Mouse (Mus musculus) ES-Bruce4 (cell line): ENCODE measurements around the gene Myo6. TPM values are rescaled to one million over a fixed set of nuclear protein-coding genes. Genes with fewer than 3 reads are reported as not detected.

Experiments used
- H3K27ac ChIP-seq: 2 replicates; pipeline ENCODE4 v1.5.1; 2012; ENCODE audit warnings: low read length, inconsistent platforms; ENCODE audit not compliant: insufficient read depth
- H3K27me3 ChIP-seq: 2 replicates; pipeline ENCODE4 v1.6.1; 2012; ENCODE audit warnings: mild to moderate bottlenecking, low read length, inconsistent platforms; ENCODE audit not compliant: control insufficient read depth, poor library complexity, insufficient read depth, severe bottlenecking
- H3K36me3 ChIP-seq: 2 replicates; pipeline ENCODE4 v1.6.1; 2012; ENCODE audit warnings: inconsistent platforms, mild to moderate bottlenecking, low read length, moderate library complexity; ENCODE audit not compliant: control insufficient read depth, poor library complexity, insufficient read depth, severe bottlenecking
- H3K4me1 ChIP-seq: one replicate; pipeline ENCODE4 v1.8.1; 2011; ENCODE audit warnings: low read length; ENCODE audit not compliant: control insufficient read depth, insufficient read depth
- H3K4me3 ChIP-seq: 2 replicates; pipeline ENCODE4 v1.5.1; 2011; ENCODE audit warnings: low read depth, mild to moderate bottlenecking, low read length
- H3K9ac ChIP-seq: 2 replicates; pipeline ENCODE4 v1.6.1; 2012; ENCODE audit warnings: low read depth, mild to moderate bottlenecking, inconsistent platforms; ENCODE audit not compliant: poor library complexity, severe bottlenecking
- H3K9me3 ChIP-seq: replicated peaks from 2 replicates; pipeline ENCODE4 v1.6.1; 2012; ENCODE audit warnings: mild to moderate bottlenecking, low read length, inconsistent platforms; ENCODE audit not compliant: control insufficient read depth, poor library complexity, insufficient read depth, severe bottlenecking
- CTCF ChIP-seq: IDR thresholded peaks from one replicate; pipeline ENCODE4 v1.8.1; 2011; ENCODE audit warnings: low read depth, low read length
- EP300 ChIP-seq: IDR thresholded peaks from 2 replicates; pipeline ENCODE4 v1.6.1; 2011; ENCODE audit warnings: low read depth, low read length; ENCODE audit not compliant: insufficient read depth
- POLR2A ChIP-seq: IDR thresholded peaks from one replicate; pipeline ENCODE4 v1.8.1; 2011; ENCODE audit warnings: low read length; ENCODE audit not compliant: insufficient read depth
- polyA plus RNA-seq: library from polyadenylated mRNA; stranded (reverse); fragments of >200 nt; gene quantifications from 2 replicates; pipeline ENCODE4 v1.2.4, GENCODE M21; 2011; ENCODE audit warnings: low read depth; ENCODE audit not compliant: missing spikeins, insufficient read depth, insufficient read length

Gene Myo6
- polyA plus RNA-seq, 1 experiment, result 20.0 TPM

GRCm38 (mm10) chr9:80284539-80285174, 119.8 kb downstream of the Myo6 start:
- H3K36me3 ChIP-seq, result no peaks in the 10 kb centered on the region
- TF ChIP-seq EP300, result no peak
- TF ChIP-seq POLR2A, result no peak
- TF ChIP-seq CTCF, result no peak
- no peaks in the 10 kb centered on the region for H3K9me3 ChIP-seq
- no peak overlapping the region for H3K9ac ChIP-seq
- H3K27ac ChIP-seq, result no peak overlapping the region
- H3K4me3 ChIP-seq, result no peak overlapping the region
- H3K4me1 ChIP-seq, result no peaks in the 10 kb centered on the region
- no peaks in the 10 kb centered on the region for H3K27me3 ChIP-seq

- no peak for TF ChIP-seq CTCF
- no peak for TF ChIP-seq EP300
- no peak for TF ChIP-seq POLR2A
- no peaks in the 10 kb centered on the region for H3K9me3 ChIP-seq
- no peak overlapping the region for H3K27ac ChIP-seq
- H3K27me3 ChIP-seq, result no peaks in the 10 kb centered on the region
- no peaks in the 10 kb centered on the region for H3K4me1 ChIP-seq
- H3K4me3 ChIP-seq, result no peak overlapping the region
- no peaks in the 10 kb centered on the region for H3K36me3 ChIP-seq
- no peak overlapping the region for H3K9ac ChIP-seq
Observed at GRCm38 (mm10) chr9:80286845-80287244, 122.0 kb downstream of the Myo6 start.

- Histone ChIP-seq H3K4me1 (no peaks in the 10 kb centered on the region), H3K9me3 (no peaks in the 10 kb centered on the region), H3K4me3 (no peak overlapping the region), H3K27me3 (no peaks in the 10 kb centered on the region), H3K27ac (no peak overlapping the region), H3K36me3 (no peaks in the 10 kb centered on the region), H3K9ac (no peak overlapping the region)
- no peak for TF ChIP-seq CTCF
- TF ChIP-seq POLR2A, result no peak
- no peak for TF ChIP-seq EP300
Observed at GRCm38 (mm10) chr9:80293056-80293584, 128.3 kb downstream of the Myo6 start.

- TF ChIP-seq EP300, result no peak
- TF ChIP-seq CTCF, result no peak
- no peak for TF ChIP-seq POLR2A
- no peaks in the 10 kb centered on the region for H3K9me3 ChIP-seq
- H3K36me3 ChIP-seq, result no peaks in the 10 kb centered on the region
- H3K27me3 ChIP-seq, result no peaks in the 10 kb centered on the region
- H3K9ac ChIP-seq, result no peak overlapping the region
- no peak overlapping the region for H3K27ac ChIP-seq
- no peak overlapping the region for H3K4me3 ChIP-seq
- no peaks in the 10 kb centered on the region for H3K4me1 ChIP-seq
Observed at GRCm38 (mm10) chr9:80296086-80296485, 131.3 kb downstream of the Myo6 start.

GRCm38 (mm10) chr9:80299031-80299430, 134.2 kb downstream of the Myo6 start:
- Histone ChIP-seq H3K4me1 (no peaks in the 10 kb centered on the region), H3K27ac (no peak overlapping the region), H3K36me3 (no peaks in the 10 kb centered on the region), H3K27me3 (no peaks in the 10 kb centered on the region), H3K9me3 (no peaks in the 10 kb centered on the region), H3K9ac (no peak overlapping the region), H3K4me3 (no peak overlapping the region)
- TF ChIP-seq EP300 (no peak), POLR2A (no peak), CTCF (no peak)

DNA sequence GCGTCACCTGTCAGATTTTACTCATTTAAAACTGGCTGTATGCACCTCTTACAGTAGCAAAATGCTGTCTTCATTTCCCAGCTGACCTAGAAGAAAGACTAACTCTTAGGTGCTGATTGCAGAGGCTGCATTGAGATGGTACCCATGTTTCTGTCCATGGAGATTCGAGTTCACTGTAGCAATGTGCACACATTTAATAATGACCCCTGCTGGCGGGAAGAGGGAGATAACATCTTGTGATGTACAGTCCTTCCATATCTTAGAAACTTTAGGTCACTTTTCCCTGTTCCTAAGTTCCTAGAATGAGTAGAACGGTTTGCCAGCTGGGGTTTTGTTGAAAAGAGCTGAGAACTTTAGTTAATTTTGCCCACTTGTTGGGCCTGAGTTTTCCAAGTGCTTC, 138.7 kb downstream of the Myo6 start:
- Histone ChIP-seq H3K27me3 (no peaks in the 10 kb centered on the region), H3K9ac (no peak overlapping the region), H3K27ac (no peak overlapping the region), H3K9me3 (no peaks in the 10 kb centered on the region), H3K36me3 (no peaks in the 10 kb centered on the region), H3K4me1 (no peaks in the 10 kb centered on the region), H3K4me3 (no peak overlapping the region)
- TF ChIP-seq EP300 (no peak), POLR2A (no peak), CTCF (no peak)
